Mouse (Mus musculus) spleen, adult 2 months (tissue): ENCODE results near the gene Cox8c. TPM values are rescaled to one million over a fixed set of nuclear protein-coding genes. Genes with fewer than 3 reads are reported as not detected.
A peak's percentile ranks its signal among the peaks of the same experiment; 100 is the strongest.

Experiments
- DNase-seq, 2 experiments: peaks; one replicate each; pipeline versions ENCODE4 v3.0.0 to v3.0.0-alpha.2; 2012 to 2021; ENCODE audit warnings: low spot score in 2 of 2, low read depth in 1 of 2
- H3K27ac ChIP-seq: fragments of 200-500 bp; 2 replicates; pipeline ENCODE4 v1.5.1; 2012; ENCODE audit warnings: low read length, inconsistent platforms; ENCODE audit not compliant: insufficient read depth
- H3K27me3 ChIP-seq: fragments of 200-500 bp; 2 replicates; pipeline ENCODE4 v1.6.1; 2012; ENCODE audit warnings: mild to moderate bottlenecking, moderate library complexity, low read length, inconsistent platforms; ENCODE audit not compliant: control insufficient read depth, insufficient read depth
- H3K36me3 ChIP-seq: fragments of 200-500 bp; 2 replicates; pipeline ENCODE4 v1.6.1; 2012; ENCODE audit warnings: mild to moderate bottlenecking, low read length, inconsistent platforms; ENCODE audit not compliant: control insufficient read depth, insufficient read depth
- H3K4me1 ChIP-seq: fragments of 200-500 bp; 2 replicates; pipeline ENCODE4 v1.6.1; 2011; ENCODE audit warnings: inconsistent platforms; ENCODE audit not compliant: control insufficient read depth, insufficient read depth, insufficient read length
- H3K4me3 ChIP-seq: fragments of 200-500 bp; 2 replicates; pipeline ENCODE4 v1.5.1; 2011; ENCODE audit warnings: mild to moderate bottlenecking, inconsistent platforms; ENCODE audit not compliant: insufficient read depth, insufficient read length; ENCODE audit errors: extremely low read depth
- CTCF ChIP-seq: fragments of 200-500 bp; IDR thresholded peaks from 2 replicates; pipeline ENCODE4 v1.5.1; 2011; ENCODE audit warnings: mild to moderate bottlenecking, inconsistent platforms; ENCODE audit not compliant: insufficient read depth, insufficient read length, insufficient replicate concordance; ENCODE audit errors: extremely low read depth
- POLR2A ChIP-seq: fragments of 200-500 bp; IDR thresholded peaks from 2 replicates; pipeline ENCODE4 v1.6.1; 2011; ENCODE audit warnings: low read depth, low read length, inconsistent platforms
- WGBS: fragments of 180-500 bp; shearing (Covaris S2); methylation state at CpG from one replicate; pipeline ENCODE4 v1.1.7; 2018; 5-methylcytosine and 5-hydroxymethylcytosine counted together
- polyA plus RNA-seq: library from polyadenylated mRNA; depleted of rRNA; stranded (reverse); fragments of >200 nt; gene quantifications from 2 replicates; pipeline ENCODE4 v1.2.3, GENCODE M21; 2012; rRNA removed

Gene Cox8c
- polyA plus RNA-seq, 1 experiment = not detected

DNA sequence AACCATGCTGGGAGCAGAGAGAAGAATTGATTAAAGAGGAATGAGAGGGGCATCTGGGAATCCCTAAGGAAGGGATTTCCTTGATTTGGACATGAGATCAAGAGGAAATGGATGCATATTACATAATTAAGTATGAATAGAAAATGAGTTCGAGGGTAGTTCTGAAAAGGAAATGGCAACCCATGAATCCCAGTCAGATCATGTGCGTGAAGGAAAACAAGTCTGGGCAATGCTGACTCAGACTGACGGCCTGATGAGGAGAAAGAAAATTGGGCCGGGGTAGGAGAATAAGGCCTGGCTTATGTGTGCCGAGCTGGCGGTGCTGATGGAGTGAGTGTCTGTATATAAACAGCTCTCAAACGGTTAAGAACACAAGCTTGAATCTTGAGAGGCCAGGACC lies 31.7 kb downstream of the Cox8c start:
- Histone ChIP-seq H3K27ac (no peak overlapping the region), H3K27me3 (no peaks in the 10 kb centered on the region), H3K36me3 (no peaks in the 10 kb centered on the region), H3K4me3 (no peak overlapping the region), H3K4me1 (no peaks in the 10 kb centered on the region)
- DNase-seq = no peak
- no peak for TF ChIP-seq POLR2A
- TF ChIP-seq CTCF = no peak
- 88% methylated on average over 7 of the region's 7 CpGs for WGBS

GRCm38 (mm10) chr12:102935892-102936291 lies 36.8 kb downstream of the Cox8c start:
- Histone ChIP-seq H3K27me3 (no peaks in the 10 kb centered on the region), H3K4me3 (no peak overlapping the region), H3K36me3 (no peaks in the 10 kb centered on the region), H3K27ac (no peak overlapping the region), H3K4me1 (no peaks in the 10 kb centered on the region)
- no peak for TF ChIP-seq POLR2A
- no peak for TF ChIP-seq CTCF
- no peak for DNase-seq
- WGBS = 50% methylated on average over 1 of the region's 1 CpGs

DNA sequence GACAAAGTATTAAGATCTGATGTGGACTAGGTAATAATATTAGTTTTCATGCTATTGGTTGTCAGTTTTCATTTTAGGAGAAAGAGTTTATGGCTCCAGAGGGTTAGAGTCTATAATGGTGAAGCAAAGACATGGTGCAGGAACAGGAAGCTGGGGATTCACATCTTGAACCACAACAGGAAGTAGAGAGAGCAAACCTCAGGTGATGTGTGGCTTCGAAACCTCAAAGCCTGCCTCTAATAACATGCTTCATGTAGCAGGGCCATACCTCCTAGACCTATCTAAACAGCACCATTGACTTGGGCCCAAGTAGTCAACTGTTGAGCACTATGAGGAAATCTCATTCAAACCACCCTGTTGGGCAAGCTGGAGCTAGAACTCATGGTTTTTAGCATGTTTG lies 46.5 kb downstream of the Cox8c start:
- Histone ChIP-seq H3K36me3 (no peaks in the 10 kb centered on the region), H3K27ac (no peak overlapping the region), H3K27me3 (peaks cover 14% of the 10 kb centered on the region), H3K4me3 (no peak overlapping the region), H3K4me1 (peaks cover 3% of the 10 kb centered on the region; the same call in 1 of the 2 replicates)
- DNase-seq = no peak
- TF ChIP-seq CTCF (no peak), POLR2A (no peak)
- WGBS = 32% methylated on average over 1 of the region's 1 CpGs

DNA sequence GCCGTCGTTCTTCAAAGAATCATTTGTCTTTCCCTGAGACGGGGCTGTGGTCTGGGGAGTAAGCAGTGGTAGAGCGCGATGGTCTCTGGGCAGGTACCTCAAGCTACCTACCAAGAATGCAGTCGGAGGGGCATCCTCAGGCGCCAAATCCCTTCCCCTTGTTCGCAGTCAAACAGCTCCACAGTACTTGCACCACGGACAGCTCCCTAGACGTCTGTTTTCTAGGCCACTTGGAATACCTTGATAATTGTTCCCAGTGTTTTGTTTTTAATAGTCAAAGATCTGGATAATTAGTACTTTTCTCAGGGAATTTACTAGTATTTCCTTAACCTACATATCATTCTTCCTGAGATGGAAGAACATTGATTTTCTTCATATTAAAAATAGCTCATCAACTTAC lies 48.7 kb downstream of the Cox8c start:
- WGBS = 27% methylated on average over 10 of the region's 10 CpGs

GRCm38 (mm10) chr12:102948778-102949394 lies 49.8 kb downstream of the Cox8c start, which contains the start of gene Unc79:
Unc79 (plus strand) TSS chr12:102948859.
- DNase-seq = no peak
- TF ChIP-seq POLR2A = no peak
- TF ChIP-seq CTCF = no peak
- 1% methylated on average over 48 of the region's 48 CpGs for WGBS
- H3K4me3 ChIP-seq = peak within 1 kb of the TSS; percentile 8; the same call in 1 of the 2 replicates
- H3K27me3 ChIP-seq = peaks cover 14% of the 10 kb centered on the region
- no peaks in the 10 kb centered on the region for H3K36me3 ChIP-seq
- H3K4me1 ChIP-seq = peaks cover 3% of the 10 kb centered on the region; the same call in 1 of the 2 replicates
- H3K27ac ChIP-seq = no peak within 1 kb of the TSS

More for the DNA sequence above, 48.7 kb downstream of the Cox8c start:
- no peak for DNase-seq
- no peak overlapping the region for H3K4me3 ChIP-seq
- peaks cover 14% of the 10 kb centered on the region for H3K27me3 ChIP-seq
- peaks cover 3% of the 10 kb centered on the region; the same call in 1 of the 2 replicates for H3K4me1 ChIP-seq
- TF ChIP-seq POLR2A (no peak), CTCF (no peak)
- no peaks in the 10 kb centered on the region for H3K36me3 ChIP-seq
- no peak overlapping the region for H3K27ac ChIP-seq

GRCm38 (mm10) chr12:102949395-102950208 lies 50.5 kb downstream of the Cox8c start:
- DNase-seq = no peak
- WGBS = 5% methylated on average over 42 of the region's 42 CpGs
- no peak overlapping the region for H3K4me3 ChIP-seq

More at GRCm38 (mm10) chr12:102949395-102950208, 50.5 kb downstream of the Cox8c start:
- TF ChIP-seq POLR2A (no peak), CTCF (no peak)
- Histone ChIP-seq H3K36me3 (no peaks in the 10 kb centered on the region), H3K27ac (no peak overlapping the region), H3K27me3 (peaks cover 14% of the 10 kb centered on the region), H3K4me1 (peaks cover 3% of the 10 kb centered on the region; the same call in 1 of the 2 replicates)

Other genes starting within 250 kb of the Cox8c start
- gene Itpk1, start 194.4 kb upstream of the Cox8c start, polyA plus RNA-seq = 21.1 and 22.2 TPM in 2 replicates
- gene Moap1, start 155.7 kb upstream of the Cox8c start, polyA plus RNA-seq = 0.32 and 0.40 TPM in 2 replicates
- gene Tmem251, start 155.6 kb upstream of the Cox8c start, polyA plus RNA-seq = 1.8 and 2.6 TPM in 2 replicates
- not detected in 2 replicates for gene Gm28051, start 141.6 kb upstream of the Cox8c start, polyA plus RNA-seq
- 11.3 and 13.7 TPM in 2 replicates for gene Gon7, start 141.5 kb upstream of the Cox8c start, polyA plus RNA-seq
- 9.3 and 10.3 TPM in 2 replicates for gene Ubr7, start 141.3 kb upstream of the Cox8c start, polyA plus RNA-seq
- gene Gm20604, start 140.6 kb upstream of the Cox8c start, polyA plus RNA-seq = 0.86 and 0.93 TPM in 2 replicates
- 7.0 and 8.2 TPM in 2 replicates for gene Btbd7, start 20.8 kb upstream of the Cox8c start, polyA plus RNA-seq
- 0.08 and 0.12 TPM in 2 replicates for gene Unc79, start 49.5 kb downstream of the Cox8c start, polyA plus RNA-seq